Mouse (Mus musculus) left cerebral cortex, adult 11 months (tissue): Measurements from ENCODE around the gene Olfr346.

Experiments
- DNase-seq: peaks from one replicate; pipeline ENCODE4 v3.0.0; 2022; ENCODE audit warnings: low spot score

Gene Olfr346

GRCm38 (mm10) chr2:36685488-36685887, at the start of gene Olfr346:
Gene Olfr346, plus strand, starts transcription at chr2:36685788.
- DNase-seq, result no peak

GRCm38 (mm10) chr2:36639741-36640140, 45.8 kb upstream of the Olfr346 start, which contains the start of gene Olfr345:
Gene Olfr345, plus strand, starts transcription at chr2:36640041.
- no peak for DNase-seq

- DNase-seq, result no peak
Measured at GRCm38 (mm10) chr2:36731602-36732001, 46.0 kb downstream of the Olfr346 start, which contains the start of gene Olfr347. Gene Olfr347, plus strand, starts transcription at chr2:36731902.

GRCm38 (mm10) chr2:36736226-36736625, 50.6 kb downstream of the Olfr346 start:
- no peak for DNase-seq
